Mouse (Mus musculus) small intestine, adult 2 months (tissue): ENCODE measurements around the gene Gm6169.

ENCODE experiments used
- CTCF ChIP-seq: fragments of 200-500 bp; IDR thresholded peaks from 2 replicates; pipeline ENCODE4 v1.5.1; 2012; ENCODE audit warnings: low read depth, mild to moderate bottlenecking, control low read depth, inconsistent platforms, low read length, moderate library complexity, mixed read lengths; ENCODE audit not compliant: insufficient replicate concordance, insufficient read length; ENCODE audit errors: extremely low read depth
- POLR2A ChIP-seq: fragments of 200-500 bp; IDR thresholded peaks from 2 replicates; pipeline ENCODE4 v1.6.1; 2012; ENCODE audit warnings: low read depth, mild to moderate bottlenecking, control low read depth, inconsistent platforms, low read length, moderate library complexity

DNA sequence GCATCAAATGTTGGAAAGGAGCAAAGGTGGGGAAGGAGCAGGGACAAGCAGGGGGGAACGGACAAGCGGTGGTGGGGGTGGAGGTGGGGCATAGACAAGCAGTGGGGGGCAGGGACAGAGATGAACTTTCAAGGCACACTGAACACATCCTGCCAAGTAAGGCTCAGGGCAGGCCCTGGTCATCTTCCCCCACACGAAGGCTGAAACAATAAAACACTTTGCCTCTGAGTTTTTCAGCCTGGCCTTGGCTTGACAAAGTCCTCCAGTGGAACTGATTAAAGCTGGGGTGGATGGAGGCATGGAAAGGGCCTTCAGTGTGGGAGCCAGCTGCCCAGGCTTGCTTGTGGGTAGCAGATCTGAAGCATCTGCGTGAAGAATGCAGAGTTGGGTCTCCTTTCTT lies 41.2 kb downstream of the Gm6169 start:
- TF ChIP-seq CTCF (no peak), POLR2A (no peak)
